10 mouse cellular contexts compared by ENCODE assay signal in genomic region chr7:37566019-37566418, GRCm38 (mm10).
DNase-seq lines count a peak whose midpoint lies in the region; ATAC-seq lines count a peak whose summit lies in the region.
"Had no signal": no experiment of that assay in that cellular context is flagged by ENCODE, and none has a peak within 500 bp of the region (broad histone marks: within the 10 kb centered on the region; RNA-seq: fewer than 3 reads in every experiment).

No protein-coding gene starts in this region.

- no peak for ATAC-seq in forebrain, embryonic 15.5 days (replicated peaks)

- no peak overlapping the region; the same call in 1 of the 2 replicates for H3K9ac ChIP-seq in forebrain, embryonic 15.5 days (replicated peaks)

- no peak overlapping the region for H3K4me2 ChIP-seq in forebrain, embryonic 15.5 days (replicated peaks)

- peak; percentile 9 to 20 for DNase-seq in heart, adult 18-20 months
- DNase-seq in heart, adult 11 months = no peak
- peak; percentile 85 for DNase-seq in Muller cell, postnatal 12 days (ENCODE audit: inconsistent ontology term)
- peak; percentile 56 for DNase-seq in midbrain, embryonic 10.5 days (ENCODE audit: low spot score)
- no peak for DNase-seq in ovary, postnatal 10 days (ENCODE audit: low spot score)
- no peak for DNase-seq in ovary, postnatal 14 days (ENCODE audit: low spot score)
- DNase-seq in adrenal gland, adult 8-10 months = no peak
- DNase-seq: adrenal gland, adult 2 months; right cerebral cortex, postnatal 4 days had no signal

- H3K36me3 ChIP-seq in forebrain, embryonic 15.5 days = peaks cover 5% of the 10 kb centered on the region; the same call in 1 of the 2 replicates
- peaks cover 28% of the 10 kb centered on the region for H3K36me3 ChIP-seq in midbrain, embryonic 10.5 days

- no peaks in the 10 kb centered on the region for H3K27me3 ChIP-seq in forebrain, embryonic 15.5 days
- H3K27me3 ChIP-seq in midbrain, embryonic 10.5 days (ENCODE audit: low read depth, poor library complexity, severe bottlenecking) = no peaks in the 10 kb centered on the region

- H3K4me3 ChIP-seq in forebrain, embryonic 15.5 days = no peak overlapping the region
- peak overlapping the region; percentile 29; the same call in 1 of the 2 replicates for H3K4me3 ChIP-seq in midbrain, embryonic 10.5 days

- peaks cover 63% of the 10 kb centered on the region for H3K4me1 ChIP-seq in forebrain, embryonic 15.5 days
- peaks cover 81% of the 10 kb centered on the region for H3K4me1 ChIP-seq in midbrain, embryonic 10.5 days

- WGBS in forebrain, embryonic 15.5 days = 7% methylated on average over 9 of the region's 9 CpGs
- WGBS in midbrain, embryonic 10.5 days = 17% methylated on average over 9 of the region's 9 CpGs

- H3K27ac ChIP-seq in forebrain, embryonic 15.5 days (replicated peaks) = peak overlapping the region; percentile 65
- peak overlapping the region; percentile 86 for H3K27ac ChIP-seq in midbrain, embryonic 10.5 days (replicated peaks)

- no peaks in the 10 kb centered on the region for H3K9me3 ChIP-seq in forebrain, embryonic 15.5 days
- H3K9me3 ChIP-seq in midbrain, embryonic 10.5 days (replicated peaks) = no peaks in the 10 kb centered on the region; the same call in 1 of the 2 replicates

Comparison
In these comparisons a context has a peak if more than half of its experiments do, and no peak if none do; other contexts are left out.
1. DNase-seq: peak in heart, adult 18-20 months (2 of 2), Muller cell, postnatal 12 days (single experiment) and midbrain, embryonic 10.5 days (single experiment); none in heart, adult 11 months (single experiment), ovary, postnatal 10 days (single experiment), ovary, postnatal 14 days (single experiment) and adrenal gland, adult 8-10 months (single experiment).